Mouse (Mus musculus) heart, postnatal 25 days (tissue): ENCODE results near the gene Tcta. TPM values are rescaled to one million over a fixed set of nuclear protein-coding genes. Genes with fewer than 3 reads are reported as not detected.
"Not testable (repeated sequence)": the region's sequence is repeated elsewhere in the genome, so short reads cannot be mapped to it uniquely, and the experiment has no call there.

Source experiments
- DNase-seq: peaks from one replicate; pipeline ENCODE4 v3.0.0; 2022; ENCODE audit warnings: low spot score
- intact Hi-C: fragments of 180-260 bp; cut with DNase I; formaldehyde crosslinking; loops from one replicate; pipeline ENCODE4 v1.15.1; 2025
- total RNA-seq, 2 experiments: library from RNA; stranded (reverse); gene quantifications; 2 replicates each; pipeline ENCODE4 v1.2.3; 2021

Tcta gene
- total RNA-seq, 2 experiments from 2014 or later: 39.2 to 47.2 TPM

GRCm38 (mm10) chr9:108278697-108279450 lies 27.1 kb downstream of the Tcta start:
- intact Hi-C loops: no loop called here
- DNase-seq: no peak

GRCm38 (mm10) chr9:108275331-108275659 lies 30.7 kb downstream of the Tcta start:
- DNase-seq: no peak
- intact Hi-C loops: no loop called here

- DNase-seq: no peak
- intact Hi-C loops: no loop called here
Observed at GRCm38 (mm10) chr9:108274476-108275330, 31.3 kb downstream of the Tcta start.

DNA sequence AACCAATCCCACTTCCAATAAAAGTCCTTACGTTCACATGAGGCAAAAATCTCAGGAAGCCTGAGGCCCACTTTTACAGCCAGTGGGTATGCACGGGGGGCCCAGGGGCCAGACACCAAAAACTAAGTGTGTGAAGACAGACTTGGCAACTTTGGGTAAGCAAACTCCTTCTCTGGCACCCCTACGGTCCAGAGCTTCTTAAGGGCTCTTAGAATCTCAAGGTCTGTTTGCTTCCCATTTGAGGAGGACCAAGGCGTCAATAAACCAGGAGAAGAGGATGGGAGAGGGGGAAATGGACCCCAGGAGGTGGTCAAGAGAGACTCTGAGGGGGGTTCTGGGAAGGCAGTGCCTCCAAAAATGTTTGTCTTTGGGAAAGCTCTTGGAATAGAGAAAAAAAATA lies 32.5 kb downstream of the Tcta start:
- intact Hi-C loops: no loop called here

GRCm38 (mm10) chr9:108272691-108273090 lies 33.3 kb downstream of the Tcta start:
- intact Hi-C loops: no loop called here
- DNase-seq: no peak

More for the DNA sequence above, 32.5 kb downstream of the Tcta start:
- DNase-seq: no peak

- no peak for DNase-seq
- intact Hi-C loops: no loop called here
Observed at GRCm38 (mm10) chr9:108271941-108272340, 34.0 kb downstream of the Tcta start.

DNA sequence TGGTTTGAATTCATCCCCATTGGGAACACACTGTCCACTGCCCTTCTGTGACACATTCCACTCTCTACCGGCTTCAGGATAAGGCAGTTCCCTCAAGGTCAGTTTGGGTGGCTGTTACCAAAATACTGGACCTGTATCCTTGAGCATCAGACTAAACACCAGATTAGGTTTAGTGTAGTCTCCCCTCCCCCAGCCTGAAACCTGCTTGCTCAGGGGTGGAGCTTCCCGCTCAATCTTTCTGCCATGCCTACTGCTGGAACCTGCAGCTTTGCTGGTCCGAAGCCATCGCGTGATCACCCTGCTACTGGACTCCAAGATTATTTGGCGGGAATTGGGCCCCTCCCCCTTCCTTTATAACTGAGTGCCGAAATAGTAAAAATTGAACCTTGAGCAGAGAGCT lies 37.3 kb downstream of the Tcta start:
- intact Hi-C loops: not testable (repeated sequence)
- peak; percentile 21 for DNase-seq

- peak; percentile 44 for DNase-seq
- intact Hi-C loops: no loop called here
Observed at GRCm38 (mm10) chr9:108267691-108268090, 38.3 kb downstream of the Tcta start.

DNA sequence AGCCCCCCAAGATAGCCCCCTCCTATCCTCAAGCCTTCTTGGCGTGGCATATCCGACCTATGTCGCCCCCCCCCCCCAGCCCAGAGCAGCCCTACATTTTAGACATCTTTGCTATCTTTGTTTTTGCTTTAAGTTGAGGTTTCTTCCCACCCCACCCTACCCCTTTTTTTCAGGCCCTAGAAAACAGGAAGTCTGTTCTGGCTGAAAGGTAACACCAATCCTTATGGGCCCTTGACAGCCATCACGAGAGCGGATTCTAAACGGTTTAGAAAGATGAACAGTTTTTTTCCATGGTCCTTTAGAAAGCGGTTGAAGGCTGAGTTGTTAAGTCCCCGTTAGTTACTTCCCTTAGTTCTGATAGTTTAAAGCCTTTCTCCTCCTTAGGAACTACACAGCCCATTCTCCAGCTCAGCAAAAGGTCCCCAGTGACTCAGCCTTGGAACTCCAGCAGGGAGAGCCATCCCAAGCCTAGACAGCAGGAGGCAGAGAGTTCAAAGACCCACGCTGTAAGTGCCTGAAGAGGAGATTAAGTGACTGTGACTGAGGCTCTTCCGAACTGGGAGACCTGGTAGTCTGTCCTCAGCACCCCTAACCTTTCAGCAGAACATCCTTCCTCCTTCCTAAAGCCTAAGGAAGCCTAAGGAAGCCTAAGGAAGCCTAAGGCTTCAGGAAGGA lies 39.6 kb downstream of the Tcta start:
- no peak for DNase-seq
- intact Hi-C loops: no loop called here

DNA sequence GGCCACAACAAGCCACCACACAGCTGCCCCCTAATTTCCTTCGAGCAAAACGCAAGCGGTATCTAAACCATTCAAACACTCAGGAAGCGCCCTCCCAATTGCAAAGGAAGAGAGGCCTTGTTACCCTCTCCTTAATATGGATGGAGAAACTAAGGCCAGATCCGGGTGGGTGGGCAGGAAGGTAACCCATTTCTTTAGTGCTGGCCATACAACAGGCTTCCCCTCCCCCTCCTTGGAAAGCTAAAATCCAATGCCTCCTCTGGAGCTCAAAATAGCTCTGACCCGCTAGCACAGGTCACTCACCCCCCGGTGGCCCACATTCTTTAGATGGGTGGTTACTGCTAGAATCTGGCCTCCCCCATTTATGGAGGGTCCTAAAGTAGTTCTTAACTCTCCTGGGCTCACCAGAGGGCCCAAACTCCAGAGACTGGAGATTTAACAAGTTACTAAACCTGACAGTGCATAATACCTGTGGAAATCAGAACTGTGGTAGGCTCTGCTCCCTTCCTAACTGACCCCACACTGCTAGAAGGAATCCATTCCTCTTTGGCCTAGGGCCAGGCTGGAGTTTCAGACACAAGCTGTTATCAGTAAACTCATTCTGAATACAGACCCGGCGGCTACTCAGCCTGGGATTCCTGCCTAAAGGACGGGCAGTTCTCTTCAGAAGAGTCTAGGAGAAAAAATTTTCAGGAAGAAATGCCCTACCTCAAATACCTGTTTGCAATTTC lies 41.6 kb downstream of the Tcta start:
- intact Hi-C loops: loop anchor here (2.0 kb wide), 1 partner anchor 16 kb away; no protein-coding TSS in a partner anchor
- DNase-seq: peak; percentile 26

- peak; percentile 95 for DNase-seq
- intact Hi-C loops: loop anchor here (2.0 kb wide), 1 partner anchor 17 kb away; no protein-coding TSS in a partner anchor
Observed at GRCm38 (mm10) chr9:108263690-108264190, 42.2 kb downstream of the Tcta start, which contains the start of gene Dag1. Gene Dag1 (minus strand): TSS chr9:108263958.

DNA sequence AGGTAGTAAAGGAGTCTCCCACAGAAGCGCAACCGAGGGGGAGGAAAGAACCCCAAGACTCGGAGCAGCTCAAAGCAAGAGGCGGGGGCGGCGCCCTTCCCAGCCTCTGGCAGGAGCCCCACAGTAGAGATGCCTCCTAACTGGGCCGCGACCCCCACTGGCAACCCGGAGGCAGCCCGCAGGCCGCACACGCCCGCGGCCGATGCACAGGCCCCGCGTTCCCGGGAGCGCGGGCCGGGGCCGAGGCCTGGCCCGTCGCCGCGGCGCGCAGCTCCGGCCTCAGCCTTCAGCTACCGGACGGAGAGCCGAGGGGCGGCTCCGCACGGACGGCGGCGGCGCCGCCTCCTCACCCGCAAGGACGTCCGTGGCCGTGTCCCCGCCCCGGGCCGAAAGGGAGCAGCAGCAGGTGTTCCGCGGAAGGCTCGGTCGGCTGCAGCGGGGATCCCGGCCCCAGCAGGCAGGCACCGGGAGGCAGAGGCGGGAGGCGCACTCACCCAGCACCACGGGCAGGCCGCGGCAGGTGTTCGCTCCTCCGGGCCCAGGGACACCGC lies 42.8 kb downstream of the Tcta start:
- intact Hi-C loops: no loop called here

GRCm38 (mm10) chr9:108262494-108263049 lies 43.4 kb downstream of the Tcta start:
- no peak for DNase-seq

More for the DNA sequence above, 42.8 kb downstream of the Tcta start:
- DNase-seq: peak; percentile 9

GRCm38 (mm10) chr9:108261865-108262264 lies 44.1 kb downstream of the Tcta start:
- DNase-seq: no peak
- intact Hi-C loops: no loop called here

More at GRCm38 (mm10) chr9:108262494-108263049, 43.4 kb downstream of the Tcta start:
- intact Hi-C loops: no loop called here

DNA sequence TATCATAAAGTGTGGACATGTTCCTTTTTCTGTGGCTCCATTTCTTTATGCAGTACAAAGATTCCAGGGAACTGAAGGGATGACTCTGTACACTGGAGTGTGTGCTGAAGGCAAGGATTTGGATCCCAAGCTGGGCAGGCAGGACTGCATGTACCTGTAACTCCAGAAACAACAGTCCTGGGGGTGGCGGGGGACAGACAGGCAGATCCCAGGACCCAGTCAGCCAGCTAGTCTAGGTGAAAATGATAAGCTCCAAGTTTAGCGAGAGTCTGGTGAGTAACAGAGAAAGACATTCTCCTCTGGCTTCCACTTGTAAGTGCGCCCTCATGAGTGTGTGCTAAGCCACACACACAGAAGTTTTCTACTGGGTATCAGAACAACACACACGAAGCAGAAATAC lies 45.4 kb downstream of the Tcta start:
- intact Hi-C loops: no loop called here
- DNase-seq: no peak
